Mouse (Mus musculus) liver, embryonic 14.5 days (tissue): ENCODE data around the gene A630095N17Rik. TPM values are rescaled to one million over a fixed set of nuclear protein-coding genes. Genes with fewer than 3 reads are reported as not detected.
A peak's percentile ranks its signal among the peaks of the same experiment; 100 is the strongest.

ENCODE experiments used
- ATAC-seq: fragments of 200-750 bp; cut with Nextera tagmentation; 2 replicates; pipeline ENCODE4 v1.8.0; 2017; ENCODE audit warnings: moderate number of reproducible peaks, mild to moderate bottlenecking, moderate library complexity; ENCODE audit not compliant: insufficient read depth
- DNase-seq, 3 experiments: peaks; one replicate each; pipeline ENCODE4 v3.0.0-alpha.2; 2012 to 2013; ENCODE audit warnings: low read depth in 3 of 3, low spot score in 3 of 3
- H3K27ac ChIP-seq: fragments of 300-500 bp; sonication (generic); 2 replicates; pipeline ENCODE4 v1.5.1; 2014; ENCODE audit warnings: moderate library complexity, mild to moderate bottlenecking, control low read depth, inconsistent platforms
- H3K27me3 ChIP-seq: fragments of 300-500 bp; sonication (generic); 2 replicates; pipeline ENCODE4 v1.6.1; 2014; ENCODE audit warnings: mild to moderate bottlenecking, low read length, moderate library complexity; ENCODE audit not compliant: control insufficient read depth, insufficient read depth
- H3K36me3 ChIP-seq: fragments of 300-500 bp; sonication (generic); replicated peaks from 2 replicates; pipeline ENCODE4 v1.6.1; 2014; ENCODE audit warnings: low read depth; ENCODE audit not compliant: control insufficient read depth, insufficient read depth
- H3K4me1 ChIP-seq, 2 experiments: fragments of 200-500 bp in 1 of 2; fragments of 300-500 bp in 1 of 2; sonication (generic) in 1 of 2; replicated peaks; 2 replicates each; pipeline ENCODE4 v1.6.1; 2012 to 2014; ENCODE audit warnings: antibody characterized with exemption in 1 of 2, inconsistent platforms in 1 of 2, low read length in 1 of 2; ENCODE audit not compliant: control insufficient read depth in 2 of 2, insufficient read depth in 2 of 2
- H3K4me2 ChIP-seq: fragments of 300-500 bp; sonication (generic); 2 replicates; pipeline ENCODE4 v1.6.1; 2014; ENCODE audit warnings: low read depth, mild to moderate bottlenecking, control low read depth, moderate library complexity
- H3K4me3 ChIP-seq, 2 experiments: fragments of 200-500 bp in 1 of 2; fragments of 300-500 bp in 1 of 2; sonication (generic) in 1 of 2; 2 replicates each; pipeline ENCODE4 v1.5.1; 2012 to 2014; ENCODE audit warnings: low read depth in 2 of 2, low read length in 2 of 2, mild to moderate bottlenecking in 2 of 2, control low read depth in 1 of 2, inconsistent platforms in 1 of 2, moderate library complexity in 1 of 2; ENCODE audit not compliant: insufficient read depth in 1 of 2
- H3K9ac ChIP-seq: fragments of 300-500 bp; sonication (generic); replicated peaks from 2 replicates; pipeline ENCODE4 v1.6.1; 2014; ENCODE audit warnings: mild to moderate bottlenecking, control low read depth, moderate library complexity
- H3K9me3 ChIP-seq: fragments of 300-500 bp; sonication (generic); 2 replicates; pipeline ENCODE4 v1.6.1; 2016; ENCODE audit warnings: low read length, mixed read lengths; ENCODE audit not compliant: control insufficient read depth
- CTCF ChIP-seq: IDR thresholded peaks from 2 replicates; pipeline ENCODE4 v1.5.1; 2016; ENCODE audit warnings: antibody characterized with exemption, low read depth, control low read depth
- EP300 ChIP-seq: IDR thresholded peaks from 2 replicates; pipeline ENCODE4 v1.6.1; 2016; ENCODE audit warnings: antibody characterized with exemption, low read depth
- WGBS: fragments of 180-500 bp; shearing (Covaris S2); extraction: QIAGEN DNeasy Blood & Tissue Kit; methylation state at CpG from one replicate; pipeline ENCODE4 v1.1.7; 2014; ENCODE audit not compliant: insufficient replicate concordance; 5-methylcytosine and 5-hydroxymethylcytosine counted together
- polyA plus RNA-seq, 2 experiments: library from polyadenylated mRNA; depleted of rRNA in 1 of 2; stranded (reverse) in 1 of 2; unstranded in 1 of 2; fragments of >200 nt; fragmentation: Nextera tagmentation in 1 of 2; extraction: Ambion mirVana in 1 of 2; gene quantifications; 2 replicates each; pipeline versions ENCODE4 v1.2.1 to v1.2.3; 2012 to 2014

A630095N17Rik gene
- polyA plus RNA-seq, 2 experiments, result 0.22 TPM; not detected in 1

DNA sequence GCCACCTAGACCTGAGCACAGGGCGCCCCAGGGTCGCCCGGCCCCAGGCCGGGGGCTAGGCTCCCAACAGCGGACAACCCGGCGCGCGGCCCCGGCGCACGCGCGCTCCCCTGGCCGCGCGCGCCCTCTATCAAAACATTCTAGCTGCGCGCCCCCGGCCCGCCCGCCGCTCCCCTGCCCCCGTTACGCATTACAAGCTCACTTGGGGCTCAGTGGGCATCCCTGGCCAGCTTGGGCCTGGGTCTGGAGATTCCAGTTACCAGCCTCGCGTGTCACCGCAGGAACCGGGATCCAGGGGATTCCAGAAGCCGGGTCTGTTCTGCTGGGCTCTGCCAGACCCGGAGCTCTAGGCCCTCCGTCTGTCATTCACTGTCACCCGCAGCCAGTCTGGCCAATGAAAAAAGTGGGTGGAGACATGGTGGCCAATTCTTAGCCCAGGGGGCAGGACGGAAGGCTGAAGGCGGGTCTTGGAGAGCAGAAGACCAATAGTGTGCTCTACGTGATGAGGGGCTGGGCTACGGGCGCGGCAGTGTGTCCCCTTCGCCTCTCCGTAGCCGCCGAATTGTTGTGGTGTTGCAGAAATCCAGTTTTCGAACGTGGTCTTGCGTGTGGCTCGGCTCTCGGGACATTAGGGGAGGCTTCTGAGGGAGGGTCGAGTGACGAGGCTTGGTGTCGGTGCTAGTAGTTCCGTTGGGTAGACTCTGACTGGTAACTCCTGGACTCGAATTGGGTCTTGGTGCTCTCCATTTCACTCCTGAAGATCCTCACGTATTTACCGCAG, 40.1 kb downstream of the A630095N17Rik start, which contains the start of the genes Ankzf1 and Atg9a:
TSS of gene Ankzf1 (plus strand) at position 530 of the 781 bp plus-strand sequence.
TSS of gene Atg9a (minus strand) at position 575 of the 781 bp plus-strand sequence.
- Histone ChIP-seq H3K9ac (peak within 1 kb of the TSS; percentile 91), H3K4me2 (peak within 1 kb of the TSS; percentile 98), H3K9me3 (no peaks in the 10 kb centered on the region), H3K4me1 (peaks cover 21 to 22% of the 10 kb centered on the region in 2 experiments), H3K27ac (peak within 1 kb of the TSS; percentile 85), H3K4me3 (peak within 1 kb of the TSS; percentile 89 to 93), H3K27me3 (no peaks in the 10 kb centered on the region), H3K36me3 (peaks cover 25% of the 10 kb centered on the region)
- WGBS, result under 1% methylated on average over 56 of the region's 56 CpGs
- TF ChIP-seq CTCF, result peak; percentile 15; the same call in 1 of the 2 replicates
- no peak for TF ChIP-seq EP300
- ATAC-seq (peak; percentile 98), DNase-seq (peak; percentile 98 to 99 (median 98))

DNA sequence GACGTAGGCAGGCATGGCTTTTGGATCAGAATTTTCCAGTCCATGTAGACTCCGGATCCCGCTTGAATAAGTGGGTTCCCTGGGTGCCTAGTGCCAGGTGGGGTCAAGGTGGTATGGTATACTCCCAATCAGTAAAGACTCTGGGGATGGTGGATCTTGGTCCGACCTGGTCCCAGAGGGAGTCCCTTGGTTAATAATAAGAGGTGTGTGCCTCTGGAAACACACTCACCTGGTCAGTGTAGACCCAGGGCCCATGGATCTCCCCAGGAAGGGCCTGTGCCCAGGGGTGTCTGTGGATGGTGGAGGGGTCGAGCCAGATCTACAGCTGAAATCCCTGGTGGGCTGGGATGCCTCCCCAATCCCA, 40.7 kb downstream of the A630095N17Rik start:
- no peak for DNase-seq
- H3K27ac ChIP-seq, result peak overlapping the region; percentile 54
- TF ChIP-seq EP300 (no peak), CTCF (no peak)
- no peaks in the 10 kb centered on the region for H3K27me3 ChIP-seq
- H3K9me3 ChIP-seq, result no peaks in the 10 kb centered on the region
- peak overlapping the region; percentile 82 for H3K4me2 ChIP-seq
- H3K4me3 ChIP-seq, result peak overlapping the region; percentile 85 to 89
- no peak; the same call in 1 of the 2 replicates for ATAC-seq
- peaks cover 21 to 22% of the 10 kb centered on the region in 2 experiments for H3K4me1 ChIP-seq
- H3K9ac ChIP-seq, result peak overlapping the region; percentile 91
- WGBS, result 35% methylated on average over 5 of the region's 5 CpGs
- H3K36me3 ChIP-seq, result peaks cover 31% of the 10 kb centered on the region

DNA sequence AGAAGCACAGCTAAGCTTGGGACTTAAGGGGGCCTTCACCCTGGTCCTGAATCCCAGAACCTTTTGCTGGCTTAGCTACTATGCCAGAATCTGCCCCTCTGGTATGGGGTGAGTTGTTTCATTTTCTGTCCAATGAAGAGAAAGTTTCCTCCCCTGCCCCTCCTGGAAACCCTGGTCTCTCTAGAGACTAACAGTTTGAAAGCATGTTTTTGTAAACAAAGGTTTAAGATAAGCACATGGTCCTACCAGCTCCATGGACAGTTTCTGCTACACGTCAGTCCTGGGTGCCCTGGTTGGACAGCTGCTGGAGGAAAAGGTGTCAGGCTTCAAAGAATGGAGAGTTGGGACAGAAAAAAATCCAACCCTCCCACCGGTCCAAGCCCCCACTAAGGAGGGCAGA, 41.3 kb downstream of the A630095N17Rik start:
- H3K9ac ChIP-seq, result peak overlapping the region; percentile 91
- ATAC-seq (no peak), DNase-seq (no peak)
- WGBS, result 24% methylated on average over 2 of the region's 2 CpGs
- H3K36me3 ChIP-seq, result peaks cover 37% of the 10 kb centered on the region
- no peaks in the 10 kb centered on the region for H3K27me3 ChIP-seq
- peak overlapping the region; percentile 82 for H3K4me2 ChIP-seq
- H3K4me3 ChIP-seq, result peak overlapping the region; percentile 85 to 89
- peak overlapping the region; percentile 54 for H3K27ac ChIP-seq
- H3K9me3 ChIP-seq, result no peaks in the 10 kb centered on the region
- H3K4me1 ChIP-seq, result peaks cover 21 to 22% of the 10 kb centered on the region in 2 experiments
- TF ChIP-seq EP300 (no peak), CTCF (no peak)

DNA sequence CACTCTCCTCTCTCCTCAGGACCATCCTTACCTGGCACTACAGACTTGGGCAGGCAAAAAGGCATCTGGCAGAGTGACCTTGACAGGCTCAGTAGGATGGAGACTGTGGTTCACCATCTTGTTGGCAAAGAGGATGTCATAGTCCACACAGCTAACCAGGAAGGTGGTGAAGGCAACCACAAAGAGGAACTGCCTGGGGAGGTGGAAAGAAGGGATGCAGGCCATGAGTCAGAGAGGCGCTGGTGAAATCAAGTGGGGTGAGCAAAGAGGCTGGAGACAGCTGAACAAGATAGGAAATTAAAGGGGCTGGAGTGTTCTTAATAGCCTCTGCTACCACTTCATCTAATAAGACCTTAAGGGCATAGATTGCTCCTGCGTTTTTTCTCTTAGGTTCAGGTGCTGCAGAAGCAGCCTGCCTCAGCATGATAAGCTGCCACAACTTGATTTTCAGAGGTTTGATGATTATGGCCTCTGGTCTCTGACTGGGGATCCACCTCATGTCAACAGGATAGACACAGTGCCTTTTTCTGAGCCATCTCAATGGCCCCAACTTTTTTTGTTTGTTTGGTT, 43.9 kb downstream of the A630095N17Rik start:
- H3K9me3 ChIP-seq, result no peaks in the 10 kb centered on the region
- no peak overlapping the region for H3K4me2 ChIP-seq
- no peak for DNase-seq
- no peak overlapping the region for H3K4me3 ChIP-seq
- 21% methylated on average over 2 of the region's 2 CpGs for WGBS
- TF ChIP-seq EP300 (no peak), CTCF (no peak)
- H3K9ac ChIP-seq, result no peak overlapping the region
- ATAC-seq, result no peak
- no peaks in the 10 kb centered on the region for H3K27me3 ChIP-seq
- H3K4me1 ChIP-seq, result peaks cover 15% of the 10 kb centered on the region in 2 experiments
- H3K27ac ChIP-seq, result no peak overlapping the region
- H3K36me3 ChIP-seq, result peaks cover 57% of the 10 kb centered on the region

DNA sequence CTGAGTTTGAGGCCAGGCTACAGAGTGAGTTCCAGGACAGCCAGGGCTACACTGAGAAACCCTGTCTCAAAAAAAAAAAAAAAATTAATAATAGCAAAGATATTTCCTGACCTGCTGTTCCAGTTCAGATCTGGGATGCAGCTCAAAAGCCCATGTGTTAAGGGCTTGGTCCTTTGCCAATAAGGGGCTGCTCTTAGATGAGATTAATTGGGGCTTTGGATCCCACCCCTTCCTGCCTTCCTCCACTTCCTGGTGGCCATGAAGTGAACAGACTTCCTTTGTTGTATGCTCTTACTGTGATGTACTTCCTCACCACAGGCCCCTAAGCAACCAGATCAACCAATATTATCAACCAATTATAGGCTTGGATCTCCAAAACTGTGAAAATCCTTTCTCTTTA, 44.8 kb downstream of the A630095N17Rik start:
- peaks cover 66% of the 10 kb centered on the region for H3K36me3 ChIP-seq
- H3K4me1 ChIP-seq, result peaks cover 13 to 15% of the 10 kb centered on the region in 2 experiments
- no peak overlapping the region for H3K4me2 ChIP-seq
- DNase-seq, result no peak
- no peaks in the 10 kb centered on the region for H3K9me3 ChIP-seq
- no peak overlapping the region for H3K4me3 ChIP-seq
- TF ChIP-seq CTCF (no peak), EP300 (no peak)
- ATAC-seq, result no peak
- H3K27ac ChIP-seq, result no peak overlapping the region
- no peaks in the 10 kb centered on the region for H3K27me3 ChIP-seq
- no peak overlapping the region for H3K9ac ChIP-seq
